17 mouse cellular contexts compared by ENCODE assay signal in genomic region chr10:45471321-45471720, GRCm38 (mm10). TPM values are rescaled to one million over a fixed set of nuclear protein-coding genes. Genes with fewer than 3 reads are reported as not detected.
DNase-seq lines count a peak whose midpoint lies in the region; ATAC-seq and TF ChIP-seq lines count a peak whose summit lies in the region.
"Had no signal": no experiment of that assay in that cellular context is flagged by ENCODE, and none has a peak within 500 bp of the region (broad histone marks: within the 10 kb centered on the region; RNA-seq: fewer than 3 reads in every experiment).

No protein-coding gene starts in this region.

- H3K4me2 ChIP-seq in heart, embryonic 14.5 days (ENCODE audit: low read length), result peak overlapping the region; percentile 72
- H3K4me2 ChIP-seq in limb, embryonic 12.5 days, result peak overlapping the region; percentile 79
- H3K4me2 ChIP-seq: embryonic facial prominence, embryonic 15.5 days had no signal

- TF ChIP-seq POLR2A in heart, adult 2 months (IDR thresholded peaks at IDR 0.05; ENCODE audit: insufficient read depth, low read depth, low read length), result no peak

- TF ChIP-seq EP300 in heart, adult 2 months (IDR thresholded peaks at IDR 0.05; ENCODE audit: insufficient read depth, low read depth, low read length), result no peak

- intact Hi-C loops in heart, adult 2 months (cut with DNase I), result no loop called here
- intact Hi-C loops in gastrocnemius, postnatal 14 days (cut with DNase I; ENCODE audit: low total_unique reads), result no loop called here

- no peaks in the 10 kb centered on the region for H3K27me3 ChIP-seq in heart, embryonic 14.5 days (ENCODE audit: control insufficient read depth, insufficient read depth, low read length)
- peaks cover 6% of the 10 kb centered on the region for H3K27me3 ChIP-seq in heart, adult 2 months (ENCODE audit: control insufficient read depth, insufficient read depth, low read length)
- no peaks in the 10 kb centered on the region; the same call in 1 of the 2 replicates for H3K27me3 ChIP-seq in limb, embryonic 12.5 days

- H3K27ac ChIP-seq in heart, embryonic 14.5 days (replicated peaks in 1 of 2; ENCODE audit: control insufficient read depth in 1 of 2, insufficient read depth in 1 of 2, low read depth in 2 of 2, low read length in 2 of 2), result no peak overlapping the region
- H3K27ac ChIP-seq in heart, adult 2 months, result no peak overlapping the region
- no peak overlapping the region for H3K27ac ChIP-seq in limb, embryonic 12.5 days
- no peak overlapping the region for H3K27ac ChIP-seq in layer of hippocampus, adult 2 months
- H3K27ac ChIP-seq: embryonic facial prominence, embryonic 15.5 days had no signal

- no peak for ATAC-seq in heart, embryonic 14.5 days (ENCODE audit: insufficient number of reproducible peaks, insufficient read depth, low FRiP score, low read depth)
- no peak for ATAC-seq in limb, embryonic 12.5 days (ENCODE audit: insufficient number of reproducible peaks, insufficient read depth, low FRiP score, low TSS enrichment, low read depth)
- no peak for ATAC-seq in cerebellum, adult (ENCODE audit: insufficient number of reproducible peaks, low FRiP score, low TSS enrichment)
- ATAC-seq: Patski had no signal

- H3K36me3 ChIP-seq in heart, embryonic 14.5 days (ENCODE audit: control insufficient read depth, insufficient read depth, low read length), result no peaks in the 10 kb centered on the region
- no peaks in the 10 kb centered on the region for H3K36me3 ChIP-seq in heart, adult 2 months (ENCODE audit: control insufficient read depth, insufficient read depth, low read length)
- H3K36me3 ChIP-seq in limb, embryonic 12.5 days, result no peaks in the 10 kb centered on the region
- H3K36me3 ChIP-seq: embryonic facial prominence, embryonic 15.5 days had no signal

- H3K9ac ChIP-seq in heart, embryonic 14.5 days (ENCODE audit: low read length), result no peak overlapping the region
- no peak overlapping the region for H3K9ac ChIP-seq in heart, adult 2 months (ENCODE audit: low read depth, low read length)
- H3K9ac ChIP-seq in limb, embryonic 12.5 days (replicated peaks), result no peak overlapping the region
- H3K9ac ChIP-seq: embryonic facial prominence, embryonic 15.5 days had no signal

- no peaks in the 10 kb centered on the region for H3K9me3 ChIP-seq in heart, embryonic 14.5 days (ENCODE audit: control insufficient read depth, low read length)
- no peaks in the 10 kb centered on the region for H3K9me3 ChIP-seq in limb, embryonic 12.5 days
- H3K9me3 ChIP-seq: embryonic facial prominence, embryonic 15.5 days had no signal

- no peak for TF ChIP-seq CTCF in heart, adult 2 months (IDR thresholded peaks at IDR 0.05)
- TF ChIP-seq CTCF in layer of hippocampus, adult 2 months (conservative IDR thresholded peaks at IDR 0.05), result no peak

- no peak overlapping the region for H3K4me3 ChIP-seq in heart, embryonic 14.5 days (ENCODE audit: control insufficient read depth in 1 of 2, insufficient read depth in 1 of 2, low read depth in 1 of 2, low read length in 2 of 2)
- no peak overlapping the region for H3K4me3 ChIP-seq in heart, adult 2 months
- H3K4me3 ChIP-seq in limb, embryonic 12.5 days (replicated peaks), result no peak overlapping the region
- no peak overlapping the region for H3K4me3 ChIP-seq in layer of hippocampus, adult 2 months
- H3K4me3 ChIP-seq: embryonic facial prominence, embryonic 15.5 days had no signal

- 33% methylated on average over 3 of the region's 3 CpGs for whole genome bisulfite sequencing in heart, embryonic 14.5 days
- 57% methylated on average over 3 of the region's 3 CpGs for WGBS in heart, adult 2 months
- WGBS in limb, embryonic 12.5 days, result 12% methylated on average over 3 of the region's 3 CpGs

- DNase-seq in heart, adult 2 months, result no peak
- peak; percentile 9 for DNase-seq in thymus, postnatal 4 days
- no peak for DNase-seq in thymus, postnatal 10 days (ENCODE audit: low spot score in 2 of 2)
- no peak for DNase-seq in gastrocnemius, postnatal 14 days
- DNase-seq in layer of hippocampus, adult 2 months (ENCODE audit: low spot score in 2 of 2), result no peak
- DNase-seq: adrenal gland, postnatal 10 days; cerebellum, adult 11-12 months; kidney, postnatal 14 days; lung, postnatal 10 days; thymus, postnatal 25 days had no signal

- peaks cover 0 to 16% of the 10 kb centered on the region in 2 experiments; a peak in 2 of 4 replicates for H3K4me1 ChIP-seq in heart, embryonic 14.5 days (ENCODE audit: control insufficient read depth in 2 of 2, insufficient read depth in 2 of 2, low read length in 2 of 2)
- H3K4me1 ChIP-seq in heart, adult 2 months (ENCODE audit: control insufficient read depth, insufficient read depth, low read length), result no peaks in the 10 kb centered on the region
- peaks cover 33% of the 10 kb centered on the region for H3K4me1 ChIP-seq in limb, embryonic 12.5 days (replicated peaks)

- H3K79me2 ChIP-seq in heart, adult 2 months (replicated peaks; ENCODE audit: control insufficient read depth, insufficient read depth, low read length), result no peaks in the 10 kb centered on the region

RNA-seq across cellular contexts. Expression of gene Lin28b, which starts 14.9 kb away (rescaled TPM):
- polyA plus RNA-seq in heart, embryonic 14.5 days (2014; fragmentation: Nextera tagmentation; extraction: Ambion mirVana), result 3.0 and 3.2 TPM in 2 replicates
- total RNA-seq in heart, adult 2 months (2021), result under 1 TPM in 1 of 2 experiments, not detected in 1; 0.16 TPM
- polyA plus RNA-seq in heart, adult 2 months (2012; rRNA removed), result 0.06 and 0.09 TPM in 2 replicates
- polyA plus RNA-seq in limb, embryonic 12.5 days (2016; fragmentation: Nextera tagmentation; extraction: Ambion mirVana), result 10.3 and 14.2 TPM in 2 replicates
- not detected for total RNA-seq in gastrocnemius, postnatal 14 days (2021)
- total RNA-seq in layer of hippocampus, adult 2 months (2021), result 1 to 10 TPM; 1.1 TPM
- total RNA-seq: gastrocnemius, adult 18-20 months; hematopoietic stem cell, adult 5-6 weeks had no signal
- polyA plus RNA-seq: Patski had no signal
